Mouse (Mus musculus) right cerebral cortex, adult 18-20 months (tissue): ENCODE results near the gene Olfr891.
"Not testable (repeated sequence)": the region's sequence is repeated elsewhere in the genome, so short reads cannot be mapped to it uniquely, and the experiment has no call there.

Source experiments
- DNase-seq: peaks from one replicate; pipeline ENCODE4 v3.0.0; 2022; ENCODE audit warnings: mixed read lengths

The Olfr891 gene

DNA sequence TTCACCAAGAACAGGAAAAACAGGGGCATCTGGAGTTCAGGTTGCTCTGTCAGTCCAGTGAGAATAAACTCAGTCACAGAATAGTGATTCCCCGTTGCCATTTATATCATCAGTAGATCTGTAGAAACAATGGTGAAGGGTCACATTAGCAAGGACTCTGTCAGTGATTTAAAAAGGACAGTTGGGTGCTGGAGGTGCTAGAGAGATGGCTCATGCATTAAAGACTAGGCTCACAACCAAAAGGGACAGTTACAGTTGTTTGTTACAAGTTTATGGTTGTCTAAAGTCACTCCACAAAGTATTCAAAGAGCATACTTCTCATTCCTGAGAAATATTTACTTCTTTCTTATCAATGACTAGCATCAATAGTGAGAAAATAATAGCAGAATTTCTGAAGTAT lies at the start of gene Olfr891:
Gene Olfr891 (minus strand): TSS at position 101 of the 400 bp plus-strand sequence.
- no peak for DNase-seq

DNA sequence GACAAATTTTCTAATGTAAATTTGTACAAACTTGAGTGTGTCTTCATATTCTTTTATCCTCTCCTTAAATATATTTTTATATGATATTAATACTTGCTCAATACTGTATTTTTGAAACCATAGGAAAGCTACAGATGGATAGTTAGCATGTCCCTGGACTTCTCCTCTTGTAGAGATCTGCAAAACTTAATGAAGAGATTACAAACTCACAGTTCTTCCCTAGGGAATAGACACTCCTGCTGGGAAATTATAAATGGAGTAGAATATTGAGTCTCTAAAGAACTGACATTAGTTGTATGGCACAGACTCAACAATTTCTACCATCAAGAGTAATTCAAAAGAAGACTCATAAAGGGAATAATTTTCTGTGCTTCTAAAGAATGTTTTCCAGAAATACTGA lies 37.1 kb upstream of the Olfr891 start, which contains the start of gene Olfr894:
Gene Olfr894 (plus strand): TSS at position 301 of the 400 bp plus-strand sequence.
- no peak for DNase-seq

DNA sequence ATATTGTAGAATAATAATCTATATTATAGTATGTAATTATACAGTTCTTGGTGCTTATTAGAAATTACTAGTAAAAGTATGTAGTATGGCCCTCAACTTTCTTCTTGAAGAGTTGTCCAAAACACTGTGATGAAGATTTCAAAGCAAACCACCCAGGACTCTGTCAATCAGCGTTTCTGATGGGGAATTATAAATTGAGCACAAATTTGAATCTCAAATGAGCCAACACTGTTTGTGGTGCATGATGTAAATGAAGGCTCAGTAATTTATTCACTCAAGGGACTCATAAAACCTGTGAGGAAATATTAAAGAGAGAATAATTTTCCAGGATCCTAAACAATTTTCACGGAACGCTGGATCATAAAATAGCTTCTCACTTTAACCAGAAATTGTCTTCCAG lies 27.4 kb upstream of the Olfr891 start, which contains the start of gene Olfr893:
Gene Olfr893 (plus strand): TSS at position 301 of the 400 bp plus-strand sequence.
- DNase-seq, result no peak

DNA sequence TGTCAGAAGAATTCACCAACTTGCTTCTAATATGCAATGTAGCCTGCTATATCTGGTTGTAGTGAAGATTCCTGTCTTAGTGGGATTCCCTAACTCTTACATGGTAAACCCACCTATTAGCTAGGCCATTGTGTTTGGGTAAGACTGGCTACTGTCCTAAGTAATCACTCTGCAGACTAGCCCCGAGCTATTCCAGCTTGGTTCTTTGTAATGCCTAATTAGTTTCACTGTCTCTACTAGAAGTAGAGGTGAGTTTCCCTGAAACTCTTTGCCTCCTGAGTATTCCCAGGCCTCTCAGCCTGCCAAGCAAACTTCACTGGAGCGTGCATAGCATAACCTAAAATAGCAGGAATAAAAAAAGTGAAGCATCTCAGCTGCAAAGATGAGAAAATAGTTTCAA lies 12.3 kb downstream of the Olfr891 start:
- not testable (repeated sequence) for DNase-seq

DNA sequence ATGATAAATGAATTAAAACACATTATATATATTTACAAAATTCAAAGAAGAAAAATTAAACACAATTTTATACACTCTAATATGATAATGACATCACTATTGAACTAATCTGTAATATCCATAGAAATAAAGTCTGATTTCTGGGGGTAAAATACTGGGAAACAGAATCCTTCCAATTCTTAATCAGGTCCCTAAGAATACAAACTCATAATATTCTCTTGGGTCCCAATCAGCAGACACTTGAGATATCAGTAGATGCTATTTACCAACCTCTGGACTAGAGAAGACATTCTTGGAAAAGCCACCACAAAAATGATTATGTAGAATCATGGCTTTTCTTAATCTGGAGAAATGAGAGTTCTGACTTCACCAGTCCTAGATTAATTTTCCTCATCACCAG lies 38.4 kb downstream of the Olfr891 start, which contains the start of gene Olfr890:
Gene Olfr890 (plus strand): TSS at position 301 of the 400 bp plus-strand sequence.
- DNase-seq, result no peak
